Mouse (Mus musculus): ENCODE measurements at regions not wholly inside any gene's neighbourhood (a gene's known extent, or its start where the extent isn't known, plus 50 kb on each side); places are given as distances from the start of the nearest gene placed in this dataset.

DNA sequence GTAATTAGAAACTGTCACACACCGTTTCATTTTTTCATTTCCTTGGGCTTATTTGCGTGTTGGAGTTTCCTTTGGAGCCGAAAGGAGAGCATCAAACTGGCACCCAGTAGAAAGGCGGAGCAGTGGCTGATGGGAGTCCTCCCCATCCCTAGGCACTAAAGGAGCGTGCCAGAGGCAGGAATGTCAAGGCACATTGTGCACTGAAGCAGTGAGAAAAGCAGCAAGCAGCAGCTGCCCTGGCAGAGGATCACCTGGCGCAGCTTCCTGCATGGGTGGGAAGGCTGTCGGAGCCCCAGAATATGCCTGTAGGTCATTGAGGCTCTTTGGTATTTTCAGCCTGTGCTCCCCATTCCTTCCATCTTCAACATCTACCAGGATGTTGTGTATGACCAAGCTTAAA lies 68.3 kb upstream of the Itga4 start:
- Histone ChIP-seq H3K36me3 (ENCODE audit: control insufficient read depth, insufficient read depth, low read length) (no peaks in the 10 kb centered on the region), H3K4me3 (ENCODE audit: insufficient read depth, low read depth, low read length) (no peak overlapping the region), H3K4me1 (ENCODE audit: control insufficient read depth, insufficient read depth, low read length) (no peaks in the 10 kb centered on the region), H3K27ac (ENCODE audit: insufficient read depth, low read depth, low read length) (no peak overlapping the region), H3K27me3 (replicated peaks; ENCODE audit: control insufficient read depth, insufficient read depth, low read length) (no peaks in the 10 kb centered on the region)
- no peak for DNase-seq
- 54% methylated on average over 7 of the region's 7 CpGs for WGBS
- no peak for TF ChIP-seq POLR2A (IDR thresholded peaks at IDR 0.05; ENCODE audit: low read depth, low read length)
- no peak for TF ChIP-seq CTCF (conservative IDR thresholded peaks at IDR 0.05; ENCODE audit: insufficient read depth, insufficient read length, low read depth, low read length)

DNA sequence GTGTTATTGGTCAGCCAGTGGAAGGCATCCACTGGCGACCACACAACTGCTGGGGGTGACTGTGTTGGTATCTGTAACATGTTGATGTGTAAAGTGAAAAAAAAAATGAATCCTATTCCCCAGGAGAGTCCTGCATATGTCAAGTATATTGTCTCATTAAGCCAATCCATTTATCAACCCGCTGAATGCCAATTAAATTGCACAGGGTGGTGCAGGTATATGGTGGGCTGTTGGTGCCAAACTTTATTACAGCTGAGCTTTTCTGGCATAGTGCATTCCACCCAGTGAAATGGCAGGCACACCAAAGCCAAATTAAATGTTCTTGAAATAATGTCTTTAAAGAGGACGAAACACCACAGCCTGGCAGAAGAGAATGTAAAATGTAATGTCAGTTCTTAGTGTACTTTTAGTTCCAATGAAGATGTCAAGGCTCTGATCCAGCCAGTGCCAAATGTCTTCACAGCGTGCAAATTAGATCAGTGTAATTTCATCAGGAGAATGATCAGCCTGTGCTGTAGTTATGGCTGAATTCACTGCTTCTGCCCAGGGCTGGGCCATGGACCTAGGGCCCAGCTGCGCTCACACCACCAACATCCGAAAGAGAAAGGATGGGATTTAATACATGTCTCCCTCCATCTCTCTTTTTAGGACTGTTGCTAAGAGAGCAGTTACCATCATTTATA lies 66.6 kb upstream of the Itga4 start:
- Histone ChIP-seq H3K36me3 (ENCODE audit: control insufficient read depth, insufficient read depth, low read length) (no peaks in the 10 kb centered on the region), H3K27ac (ENCODE audit: insufficient read depth, low read depth, low read length) (no peak overlapping the region), H3K4me1 (ENCODE audit: control insufficient read depth, insufficient read depth, low read length) (no peaks in the 10 kb centered on the region), H3K4me3 (ENCODE audit: insufficient read depth, low read depth, low read length) (no peak overlapping the region), H3K27me3 (replicated peaks; ENCODE audit: control insufficient read depth, insufficient read depth, low read length) (no peaks in the 10 kb centered on the region)
- 90% methylated on average over 6 of the region's 6 CpGs for WGBS
- DNase-seq: no peak
- TF ChIP-seq POLR2A (IDR thresholded peaks at IDR 0.05; ENCODE audit: low read depth, low read length): no peak
- no peak for TF ChIP-seq CTCF (conservative IDR thresholded peaks at IDR 0.05; ENCODE audit: insufficient read depth, insufficient read length, low read depth, low read length)

DNA sequence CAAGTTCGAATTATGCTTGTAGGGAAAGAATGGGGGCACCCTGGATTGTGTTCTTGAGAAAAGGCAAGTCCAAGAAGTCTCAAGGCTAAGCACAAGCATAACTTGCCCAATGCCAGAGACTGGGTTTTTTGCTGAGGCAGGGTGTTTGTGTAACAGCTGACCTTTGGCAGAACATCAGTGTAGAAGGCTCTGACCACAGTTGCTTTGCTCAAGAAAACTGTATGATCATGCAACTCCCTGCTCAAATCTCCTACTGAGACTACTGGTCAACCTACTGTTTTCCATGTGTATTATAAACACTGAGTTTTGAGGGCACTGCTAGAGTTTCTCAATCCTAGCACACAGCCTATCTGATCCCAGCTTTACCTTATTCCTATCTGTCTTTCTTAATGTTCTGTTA lies 61.4 kb upstream of the Itga4 start:
- TF ChIP-seq POLR2A (IDR thresholded peaks at IDR 0.05; ENCODE audit: low read depth, low read length): no peak
- no peak for TF ChIP-seq CTCF (conservative IDR thresholded peaks at IDR 0.05; ENCODE audit: insufficient read depth, insufficient read length, low read depth, low read length)
- Histone ChIP-seq H3K27me3 (replicated peaks; ENCODE audit: control insufficient read depth, insufficient read depth, low read length) (no peaks in the 10 kb centered on the region), H3K27ac (ENCODE audit: insufficient read depth, low read depth, low read length) (no peak overlapping the region), H3K36me3 (ENCODE audit: control insufficient read depth, insufficient read depth, low read length) (no peaks in the 10 kb centered on the region), H3K4me1 (ENCODE audit: control insufficient read depth, insufficient read depth, low read length) (no peaks in the 10 kb centered on the region), H3K4me3 (ENCODE audit: insufficient read depth, low read depth, low read length) (no peak overlapping the region)
- 82% methylated on average over 1 of the region's 1 CpGs for WGBS
- peak; percentile 24 for DNase-seq

DNA sequence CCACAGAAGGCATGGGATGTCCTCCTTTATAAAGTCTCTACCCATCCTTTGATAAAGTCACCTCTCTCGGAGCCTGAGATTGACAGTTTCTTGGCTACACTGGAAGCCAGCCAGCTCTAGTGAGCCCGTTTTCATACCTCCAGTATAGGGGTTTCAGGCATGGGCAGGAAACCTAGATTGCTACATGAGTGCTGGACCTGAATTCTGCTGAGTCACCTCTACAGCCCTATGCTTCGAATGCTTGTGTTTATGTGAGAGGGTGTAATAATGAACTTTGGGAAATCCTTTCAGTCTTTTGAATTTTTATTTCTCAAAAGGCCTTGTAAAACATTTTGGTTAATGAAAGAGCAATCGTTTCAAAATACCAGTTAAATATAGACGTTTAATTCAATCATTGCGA lies 53.5 kb upstream of the Itga4 start:
- no peaks in the 10 kb centered on the region for H3K4me1 ChIP-seq (ENCODE audit: control insufficient read depth, insufficient read depth, low read length)

More for the DNA sequence above, 53.5 kb upstream of the Itga4 start:
- H3K36me3 ChIP-seq (ENCODE audit: control insufficient read depth, insufficient read depth, low read length): no peaks in the 10 kb centered on the region
- no peaks in the 10 kb centered on the region for H3K27me3 ChIP-seq (replicated peaks; ENCODE audit: control insufficient read depth, insufficient read depth, low read length)
- H3K27ac ChIP-seq (ENCODE audit: insufficient read depth, low read depth, low read length): no peak overlapping the region
- no peak overlapping the region for H3K4me3 ChIP-seq (ENCODE audit: insufficient read depth, low read depth, low read length)
- 75% methylated on average over 6 of the region's 6 CpGs for WGBS
- no peak for TF ChIP-seq POLR2A (IDR thresholded peaks at IDR 0.05; ENCODE audit: low read depth, low read length)
- TF ChIP-seq CTCF (conservative IDR thresholded peaks at IDR 0.05; ENCODE audit: insufficient read depth, insufficient read length, low read depth, low read length): no peak
- no peak for DNase-seq

Data from kidney, adult 2 months (tissue).